Mouse (Mus musculus): ENCODE data around the gene Rtcb.

Rtcb gene

GRCm38 (mm10) chr10:85936280-85936965 lies 21.2 kb downstream of the Rtcb start:
- no peak for DNase-seq (ENCODE audit: low spot score in 2 of 2)

GRCm38 (mm10) chr10:85929962-85930361 lies 27.7 kb downstream of the Rtcb start:
- no peak for DNase-seq (ENCODE audit: low spot score in 2 of 2)

GRCm38 (mm10) chr10:85929208-85929591 lies 28.4 kb downstream of the Rtcb start:
- DNase-seq (ENCODE audit: low spot score in 2 of 2) = no peak

- peak; percentile 30 to 44 for DNase-seq (ENCODE audit: low spot score in 2 of 2)
Measured at GRCm38 (mm10) chr10:85928499-85929207, 29.0 kb downstream of the Rtcb start.

GRCm38 (mm10) chr10:85927676-85928445 lies 29.8 kb downstream of the Rtcb start, which contains the start of gene Ascl4:
Gene Ascl4, plus strand, starts transcription at chr10:85927681.
- DNase-seq (ENCODE audit: low spot score in 2 of 2) = no peak

- DNase-seq (ENCODE audit: low spot score in 2 of 2) = peak; percentile 89 to 91
Measured at GRCm38 (mm10) chr10:85916498-85917309, 40.9 kb downstream of the Rtcb start, which contains the start of gene Prdm4. Gene Prdm4, minus strand, starts transcription at chr10:85917142.
